Mouse (Mus musculus): ENCODE measurements around the gene Psmb11. TPM values are rescaled to one million over a fixed set of nuclear protein-coding genes. Genes with fewer than 3 reads are reported as not detected.

Psmb11 gene
- polyA plus RNA-seq, 1 experiment from 2014 or later, result not detected

- H3K27me3 ChIP-seq (ENCODE audit: insufficient read depth, low read length), result no peaks in the 10 kb centered on the region
- H3K9ac ChIP-seq, result no peak overlapping the region
- H3K27ac ChIP-seq (ENCODE audit: low read depth), result no peak overlapping the region
- WGBS, result 89% methylated on average over 16 of the region's 16 CpGs
- peaks cover 42% of the 10 kb centered on the region for H3K36me3 ChIP-seq (ENCODE audit: insufficient read depth)
- no peaks in the 10 kb centered on the region for H3K4me1 ChIP-seq (ENCODE audit: insufficient read depth)
- no peak overlapping the region for H3K4me3 ChIP-seq (ENCODE audit: low read depth, low read length)
- no peak for TF ChIP-seq CTCF (IDR thresholded peaks at IDR 0.05; ENCODE audit: low read depth)
- H3K9me3 ChIP-seq (ENCODE audit: low read depth, low read length), result no peaks in the 10 kb centered on the region
- no peak overlapping the region for H3K4me2 ChIP-seq
- DNase-seq, result no peak
- no peak for ATAC-seq (ENCODE audit: insufficient read depth)
Observed at GRCm38 (mm10) chr14:54616226-54616825, 4.9 kb upstream of the Psmb11 start.

DNA sequence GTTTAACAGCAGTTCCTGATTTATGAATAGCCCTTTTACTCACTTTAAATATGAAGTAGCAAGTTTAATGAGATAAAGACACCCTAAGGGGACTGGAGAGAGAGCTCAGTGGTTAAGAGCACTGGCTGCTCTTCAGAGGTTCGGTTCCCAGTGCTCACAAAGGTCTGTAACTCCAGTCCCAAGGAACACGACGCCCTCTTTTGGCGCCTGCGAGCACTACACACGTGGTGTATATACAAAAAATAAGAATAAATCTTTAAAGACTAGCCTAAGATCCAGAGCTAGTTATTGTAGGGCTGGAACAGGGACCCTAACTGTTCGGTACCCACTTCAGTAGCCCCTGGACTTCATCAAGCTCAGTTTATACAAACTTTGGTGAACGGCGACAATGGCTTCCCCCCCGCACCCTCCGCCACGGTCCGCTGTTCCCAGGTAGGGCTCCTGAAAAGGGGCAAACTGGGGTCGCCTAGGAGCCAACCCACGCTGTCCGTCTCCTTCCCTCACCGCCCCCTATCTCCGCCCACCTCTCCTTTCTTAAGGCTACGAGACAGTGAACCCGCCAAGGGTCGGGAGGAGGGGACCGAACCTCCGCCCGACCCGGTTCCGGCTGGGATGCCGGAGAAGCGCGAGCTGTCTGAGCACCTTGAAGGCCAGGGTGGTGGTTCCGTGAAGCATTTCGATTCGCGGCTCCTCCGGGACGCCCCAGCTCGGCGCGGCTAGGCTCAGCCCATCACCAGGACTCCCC is 3.9 kb upstream of the Psmb11 start:
- peak overlapping the region; percentile 89 for H3K9ac ChIP-seq
- DNase-seq (peak; percentile 41), ATAC-seq (ENCODE audit: insufficient read depth) (peak; percentile 43)
- WGBS, result 1% methylated on average over 38 of the region's 38 CpGs
- H3K27ac ChIP-seq (ENCODE audit: low read depth), result peak overlapping the region; percentile 77; the same call in 1 of the 2 replicates
- H3K36me3 ChIP-seq (ENCODE audit: insufficient read depth), result peaks cover 33% of the 10 kb centered on the region
- peak overlapping the region; percentile 78 for H3K4me3 ChIP-seq (ENCODE audit: low read depth, low read length)
- TF ChIP-seq CTCF (IDR thresholded peaks at IDR 0.05; ENCODE audit: low read depth), result peak; percentile 28; the same call in 1 of the 2 replicates
- H3K9me3 ChIP-seq (ENCODE audit: low read depth, low read length), result no peaks in the 10 kb centered on the region
- H3K27me3 ChIP-seq (ENCODE audit: insufficient read depth, low read length), result no peaks in the 10 kb centered on the region
- peak overlapping the region; percentile 76 for H3K4me2 ChIP-seq
- H3K4me1 ChIP-seq (ENCODE audit: insufficient read depth), result no peaks in the 10 kb centered on the region

GRCm38 (mm10) chr14:54617897-54618365 is 3.3 kb upstream of the Psmb11 start, which contains the start of gene Psmb5:
TSS of gene Psmb5 (minus strand) at chr14:54618022.
- WGBS, result under 1% methylated on average over 25 of the region's 25 CpGs
- peak within 1 kb of the TSS; percentile 76 for H3K4me2 ChIP-seq
- peak; percentile 88 for ATAC-seq (ENCODE audit: insufficient read depth)
- peak; percentile 95 for DNase-seq
- no peaks in the 10 kb centered on the region for H3K27me3 ChIP-seq (ENCODE audit: insufficient read depth, low read length)
- H3K9me3 ChIP-seq (ENCODE audit: low read depth, low read length), result no peaks in the 10 kb centered on the region
- peak within 1 kb of the TSS; percentile 77; the same call in 1 of the 2 replicates for H3K27ac ChIP-seq (ENCODE audit: low read depth)
- H3K4me1 ChIP-seq (ENCODE audit: insufficient read depth), result no peaks in the 10 kb centered on the region
- peak within 1 kb of the TSS; percentile 89 for H3K9ac ChIP-seq
- peak within 1 kb of the TSS; percentile 78 for H3K4me3 ChIP-seq (ENCODE audit: low read depth, low read length)
- peaks cover 28% of the 10 kb centered on the region for H3K36me3 ChIP-seq (ENCODE audit: insufficient read depth)
- no peak for TF ChIP-seq CTCF (IDR thresholded peaks at IDR 0.05; ENCODE audit: low read depth)

DNA sequence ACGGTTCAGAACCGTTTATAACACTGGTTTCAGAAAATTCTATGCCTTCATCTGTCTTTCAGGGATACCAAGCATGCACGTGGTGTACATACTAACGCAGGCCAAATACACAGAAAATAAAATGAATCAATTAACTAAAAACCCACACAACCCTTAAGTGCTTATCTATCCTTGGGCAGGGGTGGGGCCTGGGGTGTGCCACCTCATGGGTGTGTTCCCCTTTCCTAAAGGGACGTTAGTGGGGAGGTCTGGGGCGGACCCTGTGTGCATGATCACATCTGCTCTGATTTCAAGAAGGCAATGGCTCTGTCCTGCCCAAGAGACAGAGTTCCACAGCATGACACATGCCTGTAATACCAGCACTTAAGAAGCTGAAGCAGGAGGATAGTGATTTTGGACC is 2.1 kb downstream of the Psmb11 start:
- H3K4me2 ChIP-seq, result no peak overlapping the region
- H3K9me3 ChIP-seq (ENCODE audit: low read depth, low read length), result no peaks in the 10 kb centered on the region
- 80% methylated on average over 6 of the region's 6 CpGs for WGBS
- H3K27me3 ChIP-seq (ENCODE audit: insufficient read depth, low read length), result no peaks in the 10 kb centered on the region
- no peak overlapping the region for H3K27ac ChIP-seq (ENCODE audit: low read depth)
- ATAC-seq (ENCODE audit: insufficient read depth) (no peak), DNase-seq (no peak)
- no peak overlapping the region for H3K4me3 ChIP-seq (ENCODE audit: low read depth, low read length)
- no peak for TF ChIP-seq CTCF (IDR thresholded peaks at IDR 0.05; ENCODE audit: low read depth)
- no peaks in the 10 kb centered on the region for H3K4me1 ChIP-seq (ENCODE audit: insufficient read depth)
- no peaks in the 10 kb centered on the region for H3K36me3 ChIP-seq (ENCODE audit: insufficient read depth)
- H3K9ac ChIP-seq, result no peak overlapping the region

- Histone ChIP-seq H3K4me1 (ENCODE audit: insufficient read depth) (no peaks in the 10 kb centered on the region), H3K4me2 (no peak overlapping the region), H3K4me3 (ENCODE audit: low read depth, low read length) (no peak overlapping the region), H3K27me3 (ENCODE audit: insufficient read depth, low read length) (no peaks in the 10 kb centered on the region), H3K27ac (ENCODE audit: low read depth) (no peak overlapping the region), H3K9me3 (ENCODE audit: low read depth, low read length) (no peaks in the 10 kb centered on the region), H3K36me3 (ENCODE audit: insufficient read depth) (no peaks in the 10 kb centered on the region), H3K9ac (no peak overlapping the region)
- TF ChIP-seq CTCF (IDR thresholded peaks at IDR 0.05; ENCODE audit: low read depth), result no peak
- no peak for DNase-seq
- no peak for ATAC-seq (ENCODE audit: insufficient read depth)
- 62% methylated on average over 10 of the region's 10 CpGs for WGBS
Observed at GRCm38 (mm10) chr14:54624976-54625375, 3.7 kb downstream of the Psmb11 start.

DNA sequence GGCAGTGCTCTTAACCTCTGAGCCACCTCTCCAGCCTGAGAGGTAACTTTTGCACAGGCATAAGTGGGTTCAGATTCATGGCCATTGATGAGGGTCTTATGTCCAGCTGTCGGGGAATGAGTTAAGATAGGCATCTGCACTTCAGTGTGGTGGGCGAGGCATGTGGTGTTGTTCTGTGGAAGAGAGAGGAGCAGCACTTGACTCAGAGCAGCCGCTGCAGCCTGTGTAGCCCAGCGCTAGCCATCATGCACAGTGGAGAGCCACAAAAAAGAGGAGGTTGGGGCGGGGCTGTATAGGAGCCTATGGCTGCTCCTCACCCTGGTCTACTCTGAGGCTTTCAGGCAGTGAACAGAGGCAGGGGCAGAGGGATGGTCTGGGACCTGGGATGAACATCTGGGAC is 6.9 kb downstream of the Psmb11 start:
- H3K36me3 ChIP-seq (ENCODE audit: insufficient read depth), result peaks cover 30% of the 10 kb centered on the region
- whole genome bisulfite sequencing, result 68% methylated on average over 5 of the region's 5 CpGs
- DNase-seq, result no peak
- ATAC-seq (ENCODE audit: insufficient read depth), result no peak
- H3K4me1 ChIP-seq (ENCODE audit: insufficient read depth), result no peaks in the 10 kb centered on the region
- no peaks in the 10 kb centered on the region for H3K9me3 ChIP-seq (ENCODE audit: low read depth, low read length)
- no peak overlapping the region for H3K9ac ChIP-seq
- no peak for TF ChIP-seq CTCF (IDR thresholded peaks at IDR 0.05; ENCODE audit: low read depth)
- no peaks in the 10 kb centered on the region for H3K27me3 ChIP-seq (ENCODE audit: insufficient read depth, low read length)
- no peak overlapping the region for H3K4me2 ChIP-seq
- 0 out of 2 replicates have a peak overlapping the region, but pooled peaks have one; percentile 18 for H3K27ac ChIP-seq (ENCODE audit: low read depth)
- no peak overlapping the region for H3K4me3 ChIP-seq (ENCODE audit: low read depth, low read length)

DNA sequence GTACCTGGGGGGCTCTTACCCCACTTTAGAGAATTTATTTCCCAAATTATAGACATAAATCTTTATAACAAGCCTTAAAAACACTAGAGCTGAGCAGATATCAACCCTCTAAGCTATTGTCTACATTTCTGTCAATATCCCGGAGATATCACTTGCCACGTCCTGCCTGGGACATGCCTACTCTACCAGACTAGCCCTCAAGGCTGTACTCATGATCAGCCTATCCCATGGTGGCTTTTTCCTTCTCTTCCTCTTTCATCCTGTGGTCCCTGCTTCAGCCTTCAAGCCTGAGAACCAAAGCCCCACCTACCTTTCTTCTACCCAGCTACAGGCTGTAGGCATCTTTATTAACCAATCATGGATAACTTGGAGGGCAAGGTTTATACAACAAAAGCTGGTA is 8.6 kb downstream of the Psmb11 start:
- no peaks in the 10 kb centered on the region for H3K4me1 ChIP-seq (ENCODE audit: insufficient read depth)
- DNase-seq (no peak), ATAC-seq (ENCODE audit: insufficient read depth) (no peak)
- H3K4me2 ChIP-seq, result no peak overlapping the region
- no peak for TF ChIP-seq CTCF (IDR thresholded peaks at IDR 0.05; ENCODE audit: low read depth)
- H3K9me3 ChIP-seq (ENCODE audit: low read depth, low read length), result no peaks in the 10 kb centered on the region
- no peak overlapping the region for H3K27ac ChIP-seq (ENCODE audit: low read depth)
- no peaks in the 10 kb centered on the region for H3K27me3 ChIP-seq (ENCODE audit: insufficient read depth, low read length)
- H3K36me3 ChIP-seq (ENCODE audit: insufficient read depth), result peaks cover 46% of the 10 kb centered on the region
- no peak overlapping the region for H3K9ac ChIP-seq
- H3K4me3 ChIP-seq (ENCODE audit: low read depth, low read length), result no peak overlapping the region
- 77% methylated on average over 2 of the region's 2 CpGs for WGBS
